Mouse (Mus musculus) kidney, adult 11 months (tissue): ENCODE measurements around the gene Dapk2.

Experiments used
- DNase-seq: peaks from one replicate; pipeline ENCODE4 v3.0.0; 2022

The Dapk2 gene

GRCm38 (mm10) chr9:66157958-66158830, at the start of gene Dapk2:
Gene Dapk2 (plus strand): TSS chr9:66158223.
- DNase-seq, result peak; percentile 89

- peak; percentile 65 for DNase-seq
Observed at GRCm38 (mm10) chr9:66109574-66109973, 48.4 kb upstream of the Dapk2 start.

- DNase-seq, result no peak
Observed at GRCm38 (mm10) chr9:66110126-66110525, 47.9 kb upstream of the Dapk2 start.

- DNase-seq, result peak; percentile 68
Observed at GRCm38 (mm10) chr9:66110611-66111379, 47.2 kb upstream of the Dapk2 start.

GRCm38 (mm10) chr9:66114341-66114740, 43.7 kb upstream of the Dapk2 start:
- no peak for DNase-seq

GRCm38 (mm10) chr9:66116890-66117289, 41.1 kb upstream of the Dapk2 start:
- no peak for DNase-seq

- DNase-seq, result no peak
Observed at GRCm38 (mm10) chr9:66119498-66119897, 38.5 kb upstream of the Dapk2 start.

- no peak for DNase-seq
Observed at GRCm38 (mm10) chr9:66120106-66120505, 37.9 kb upstream of the Dapk2 start.

- no peak for DNase-seq
Observed at GRCm38 (mm10) chr9:66120945-66121344, 37.1 kb upstream of the Dapk2 start.

- DNase-seq, result no peak
Observed at GRCm38 (mm10) chr9:66121421-66121820, 36.6 kb upstream of the Dapk2 start.

- no peak for DNase-seq
Observed at GRCm38 (mm10) chr9:66123648-66124047, 34.4 kb upstream of the Dapk2 start.

- DNase-seq, result peak; percentile 19
Observed at GRCm38 (mm10) chr9:66124111-66124531, 33.9 kb upstream of the Dapk2 start.

GRCm38 (mm10) chr9:66124681-66125542, 33.1 kb upstream of the Dapk2 start:
- DNase-seq, result peak; percentile 98

GRCm38 (mm10) chr9:66125543-66126455, 32.2 kb upstream of the Dapk2 start:
- peak; percentile 26 for DNase-seq

- peak; percentile 97 for DNase-seq
Observed at GRCm38 (mm10) chr9:66126456-66127192, 31.4 kb upstream of the Dapk2 start, which contains the start of the genes Snx1 and Ciao2a. Gene Snx1 (minus strand): TSS chr9:66126587. Gene Ciao2a (plus strand): TSS chr9:66126611.

- no peak for DNase-seq
Observed at GRCm38 (mm10) chr9:66127193-66127546, 30.9 kb upstream of the Dapk2 start.

- DNase-seq, result no peak
Observed at GRCm38 (mm10) chr9:66127884-66128283, 30.1 kb upstream of the Dapk2 start.

GRCm38 (mm10) chr9:66131466-66131865, 26.6 kb upstream of the Dapk2 start:
- no peak for DNase-seq

- no peak for DNase-seq
Observed at GRCm38 (mm10) chr9:66135967-66136366, 22.1 kb upstream of the Dapk2 start.

GRCm38 (mm10) chr9:66138193-66138592, 19.8 kb upstream of the Dapk2 start:
- DNase-seq, result no peak

GRCm38 (mm10) chr9:66142265-66142664, 15.8 kb upstream of the Dapk2 start:
- no peak for DNase-seq
